Mouse (Mus musculus): Measurements from ENCODE around the gene Fbxw21. TPM values are rescaled to one million over a fixed set of nuclear protein-coding genes. Genes with fewer than 3 reads are reported as not detected.

Gene Fbxw21
- polyA plus RNA-seq, 1 experiment from 2014 or later = not detected

Other genes with a start within 250 kb of the Fbxw21 start
- 0.17 and 0.21 TPM in 2 replicates for gene Tmem89, start 247.4 kb downstream of the Fbxw21 start, polyA plus RNA-seq (2015; fragmentation: Nextera tagmentation; extraction: Ambion mirVana)
- gene Uqcrc1, start 225.4 kb downstream of the Fbxw21 start, polyA plus RNA-seq (2015; fragmentation: Nextera tagmentation; extraction: Ambion mirVana) = 480 and 488 TPM in 2 replicates
- gene Col7a1, start 208.5 kb downstream of the Fbxw21 start, polyA plus RNA-seq (2015; fragmentation: Nextera tagmentation; extraction: Ambion mirVana) = 1.4 and 2.1 TPM in 2 replicates
- not detected in 2 replicates for gene Ucn2, start 176.0 kb downstream of the Fbxw21 start, polyA plus RNA-seq (2015; fragmentation: Nextera tagmentation; extraction: Ambion mirVana)
- gene Pfkfb4, start 170.3 kb downstream of the Fbxw21 start, polyA plus RNA-seq (2015; fragmentation: Nextera tagmentation; extraction: Ambion mirVana) = 28.1 and 28.7 TPM in 2 replicates
- 71.6 and 76.3 TPM in 2 replicates for gene Shisa5, start 123.5 kb downstream of the Fbxw21 start, polyA plus RNA-seq (2015; fragmentation: Nextera tagmentation; extraction: Ambion mirVana)
- 13.6 and 14.5 TPM in 2 replicates for gene Trex1, start 102.3 kb downstream of the Fbxw21 start, polyA plus RNA-seq (2015; fragmentation: Nextera tagmentation; extraction: Ambion mirVana)
- gene Atrip, start 87.9 kb downstream of the Fbxw21 start, polyA plus RNA-seq (2015; fragmentation: Nextera tagmentation; extraction: Ambion mirVana) = 30.5 and 30.9 TPM in 2 replicates
- gene Ccdc51, start 79.5 kb downstream of the Fbxw21 start, polyA plus RNA-seq (2015; fragmentation: Nextera tagmentation; extraction: Ambion mirVana) = 12.3 and 13.1 TPM in 2 replicates
- gene Tma7, start 79.5 kb downstream of the Fbxw21 start, polyA plus RNA-seq (2015; fragmentation: Nextera tagmentation; extraction: Ambion mirVana) = 653 and 743 TPM in 2 replicates
- gene Plxnb1, start 66.7 kb downstream of the Fbxw21 start, polyA plus RNA-seq (2015; fragmentation: Nextera tagmentation; extraction: Ambion mirVana) = 19.2 and 19.8 TPM in 2 replicates
- not detected in 2 replicates for gene Fbxw13, start 33.9 kb upstream of the Fbxw21 start, polyA plus RNA-seq (2015; fragmentation: Nextera tagmentation; extraction: Ambion mirVana)
- gene Fbxw20, start 72.7 kb upstream of the Fbxw21 start, polyA plus RNA-seq (2015; fragmentation: Nextera tagmentation; extraction: Ambion mirVana) = not detected in 2 replicates
- not detected in 2 replicates for gene Fbxw14, start 125.6 kb upstream of the Fbxw21 start, polyA plus RNA-seq (2015; fragmentation: Nextera tagmentation; extraction: Ambion mirVana)
- 0.12 TPM in 1 of 2 replicates, not detected in the other for gene Fbxw28, start 177.6 kb upstream of the Fbxw21 start, polyA plus RNA-seq (2015; fragmentation: Nextera tagmentation; extraction: Ambion mirVana)
- gene Fbxw22, start 242.3 kb upstream of the Fbxw21 start, polyA plus RNA-seq (2015; fragmentation: Nextera tagmentation; extraction: Ambion mirVana) = not detected in 2 replicates